Mouse (Mus musculus): ENCODE data around the gene Ttc21a. TPM values are rescaled to one million over a fixed set of nuclear protein-coding genes. Genes with fewer than 3 reads are reported as not detected.
A peak's percentile ranks its signal among the peaks of the same experiment; 100 is the strongest.

The Ttc21a gene
- polyA plus RNA-seq, 1 experiment = 2.0 TPM

- no peak for DNase-seq (ENCODE audit: low read depth)
Observed at GRCm38 (mm10) chr9:119975286-119975685, 37.9 kb downstream of the Ttc21a start.

DNA sequence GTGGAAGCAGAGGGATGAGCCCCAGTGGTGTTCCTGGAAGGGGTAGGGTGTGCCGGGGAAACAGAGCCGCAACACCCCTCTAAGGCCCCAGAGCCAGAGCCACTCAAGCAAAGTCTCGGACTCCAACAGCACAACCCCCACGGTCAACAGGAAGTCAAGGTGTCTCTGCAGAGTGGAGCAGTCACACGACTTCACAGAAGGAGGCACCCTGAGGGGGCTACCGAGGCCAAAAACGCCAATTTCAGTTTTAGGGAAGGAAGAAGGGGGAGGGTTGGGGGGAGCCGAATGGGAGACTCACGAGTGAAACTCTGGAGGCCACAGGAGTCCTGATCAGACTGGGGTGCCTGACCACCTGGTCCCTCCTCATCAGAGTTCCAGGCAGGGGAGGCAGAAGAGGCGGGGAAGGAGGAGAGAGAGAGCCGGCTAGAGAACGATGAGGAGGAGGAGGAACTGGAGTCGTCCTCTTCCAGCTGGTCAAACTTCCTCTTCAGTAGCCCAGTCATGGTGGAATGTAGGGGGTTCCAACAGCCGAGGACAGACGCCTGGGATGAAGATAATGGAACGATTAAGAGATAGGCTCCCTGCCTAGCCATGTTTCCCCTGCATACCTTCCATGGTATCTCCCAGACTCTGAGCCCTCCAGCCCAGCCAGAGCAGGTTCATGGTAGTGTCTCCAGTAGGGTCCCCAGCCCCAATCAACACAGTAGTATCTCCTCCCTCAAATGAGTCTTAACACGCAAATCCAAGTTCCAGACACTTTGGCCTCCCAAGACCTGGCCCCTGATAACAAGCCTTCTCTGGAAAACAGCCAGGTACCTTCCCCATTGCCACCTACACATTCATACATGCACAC lies 39.5 kb downstream of the Ttc21a start:
- no peak for DNase-seq (ENCODE audit: low read depth)

DNA sequence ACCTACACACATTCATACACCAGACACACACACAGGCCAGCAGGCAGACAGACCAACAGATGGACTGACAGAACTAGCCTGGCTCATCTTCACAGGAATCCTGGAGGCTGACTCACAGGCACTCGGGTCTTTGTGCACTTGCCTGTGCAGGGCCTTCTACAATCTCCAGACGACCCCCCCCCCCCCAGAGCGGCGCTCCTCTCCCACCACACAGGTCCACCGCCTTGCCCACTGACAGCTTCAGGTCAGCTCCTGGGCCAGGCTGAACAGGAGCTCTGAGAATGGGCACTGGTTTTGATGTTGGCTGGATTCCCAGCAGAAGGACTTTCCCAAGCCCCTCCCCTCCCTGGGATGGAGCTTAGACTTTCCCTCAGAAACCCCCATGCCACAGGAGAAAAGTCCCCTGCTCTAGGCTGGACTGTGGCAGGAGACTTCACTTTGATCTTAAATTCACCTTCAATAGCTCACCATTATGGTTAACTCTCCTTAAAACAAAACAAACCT lies 40.2 kb downstream of the Ttc21a start:
- DNase-seq (ENCODE audit: low read depth) = no peak

DNA sequence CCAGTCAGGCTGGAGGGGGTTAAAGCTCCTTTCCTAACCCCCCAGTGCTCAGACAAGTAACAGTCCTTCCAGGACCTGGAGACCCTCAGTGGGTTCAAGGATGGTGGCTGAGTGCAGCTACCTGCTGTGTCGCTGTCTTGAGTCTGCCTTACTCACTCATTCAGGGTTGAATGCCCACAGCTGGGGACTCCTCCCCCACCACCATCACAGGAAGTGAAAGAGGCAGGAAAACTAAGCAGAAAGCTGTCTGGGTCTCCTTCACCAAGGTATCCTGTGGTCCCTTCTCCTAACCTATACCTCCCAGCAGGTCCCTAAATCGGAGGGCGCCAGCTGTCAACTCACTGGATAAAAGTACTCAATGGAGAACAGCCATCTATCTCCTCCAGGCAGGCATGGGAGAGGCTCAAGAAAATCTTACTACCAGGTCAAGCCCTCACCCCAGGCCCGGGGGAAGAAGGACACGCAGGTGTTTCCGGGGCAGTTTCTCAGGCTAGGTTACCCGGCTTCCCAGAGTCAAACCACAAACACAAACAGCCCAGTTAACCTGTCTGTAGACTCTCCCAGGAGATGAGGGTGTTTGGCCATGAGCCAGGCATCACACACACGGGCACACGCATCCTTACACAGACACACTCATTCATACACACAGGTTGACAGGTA lies 40.9 kb downstream of the Ttc21a start:
- DNase-seq (ENCODE audit: low read depth) = no peak

DNA sequence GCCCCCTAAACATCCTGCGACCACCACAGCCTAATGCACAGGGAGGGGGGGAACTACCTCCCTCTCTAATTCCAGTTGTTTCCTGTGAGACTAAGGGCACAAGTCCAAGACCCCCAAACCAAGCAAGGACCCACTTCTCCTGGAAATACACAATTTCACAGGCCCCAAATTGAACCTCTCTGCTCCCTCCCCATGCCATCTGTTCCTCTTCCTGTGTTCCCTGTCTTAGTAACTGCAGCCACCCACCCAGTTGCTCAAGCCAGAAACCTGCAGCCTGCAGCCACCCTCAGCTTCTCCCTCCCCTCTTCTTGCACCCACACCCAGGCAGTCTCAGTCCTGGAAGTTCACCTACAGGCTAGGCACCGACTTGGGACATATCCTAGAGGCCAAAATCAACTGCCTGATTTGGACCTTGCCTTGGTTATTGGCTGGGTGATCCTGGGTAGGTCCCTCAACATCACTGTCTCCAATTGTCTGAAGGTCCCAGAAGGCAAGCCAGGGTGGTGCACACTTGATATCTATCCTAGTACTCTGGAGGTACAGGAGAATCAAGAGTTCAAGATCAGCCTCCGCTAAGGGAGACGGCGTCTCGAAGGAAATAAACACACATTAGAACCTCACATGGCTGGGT lies 41.5 kb downstream of the Ttc21a start:
- DNase-seq (ENCODE audit: low read depth) = no peak

GRCm38 (mm10) chr9:119979749-119980148 lies 42.3 kb downstream of the Ttc21a start:
- DNase-seq (ENCODE audit: low read depth) = no peak

GRCm38 (mm10) chr9:119980770-119981182 lies 43.4 kb downstream of the Ttc21a start:
- no peak for DNase-seq (ENCODE audit: low read depth)

- DNase-seq (ENCODE audit: low read depth) = no peak
Observed at GRCm38 (mm10) chr9:119981183-119982179, 44.1 kb downstream of the Ttc21a start.

DNA sequence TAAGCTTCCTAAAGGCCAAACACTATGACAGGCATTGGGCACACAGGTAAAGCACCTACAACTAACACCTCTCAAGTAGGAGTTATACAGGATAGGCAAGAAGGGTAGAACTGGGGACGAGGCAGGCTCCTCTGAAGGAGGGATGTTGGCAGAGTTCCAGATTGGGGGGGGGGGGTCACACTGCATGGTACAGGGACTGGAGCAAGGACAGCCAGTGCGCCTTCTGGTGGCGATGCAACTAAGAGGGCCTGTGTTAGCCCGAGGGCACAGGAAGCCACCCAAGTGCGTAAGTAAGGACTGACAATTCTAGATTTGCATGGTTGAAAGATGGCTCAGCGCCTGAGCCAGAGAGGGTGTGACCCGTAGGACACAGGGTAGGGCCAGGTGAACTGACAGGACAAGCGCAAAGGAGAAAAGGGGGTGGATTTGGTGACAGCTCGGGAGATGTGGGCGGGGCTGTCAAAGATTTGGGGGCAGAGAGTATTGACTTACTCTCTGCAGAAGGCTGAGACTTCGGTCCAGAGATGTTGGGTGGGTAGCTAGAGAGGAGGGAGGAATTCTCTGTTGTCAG lies 44.9 kb downstream of the Ttc21a start:
- DNase-seq (ENCODE audit: low read depth) = peak; percentile 63

DNA sequence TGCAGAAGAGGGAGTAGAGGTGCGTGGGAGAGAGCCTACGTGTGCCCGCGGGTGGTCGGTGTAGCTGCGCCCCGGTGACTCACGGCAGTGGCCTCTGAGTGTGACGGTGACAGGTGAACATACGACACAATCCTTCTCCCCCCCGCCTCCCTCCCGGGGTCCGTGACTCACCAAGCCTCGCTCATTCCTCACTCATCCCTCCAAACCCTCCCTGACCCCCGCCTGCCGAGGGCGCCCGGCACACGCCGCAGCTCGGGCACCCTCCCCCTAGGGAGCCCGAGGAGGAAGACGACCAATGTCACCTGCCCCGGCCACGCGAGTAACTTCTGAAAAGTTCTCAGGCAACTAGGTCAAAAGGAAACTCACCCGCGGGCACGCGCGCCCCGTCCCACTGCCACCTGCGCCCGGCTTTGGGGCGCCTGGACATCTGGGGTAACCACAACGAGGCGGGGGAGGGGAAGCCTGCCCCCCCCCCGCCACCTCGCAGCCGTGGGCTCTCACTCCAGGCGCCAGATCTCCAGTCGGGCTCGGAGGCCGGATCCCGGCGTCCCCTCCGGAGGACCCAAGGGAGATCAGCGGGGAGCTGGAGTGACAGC lies 45.6 kb downstream of the Ttc21a start:
- no peak for DNase-seq (ENCODE audit: low read depth)

DNA sequence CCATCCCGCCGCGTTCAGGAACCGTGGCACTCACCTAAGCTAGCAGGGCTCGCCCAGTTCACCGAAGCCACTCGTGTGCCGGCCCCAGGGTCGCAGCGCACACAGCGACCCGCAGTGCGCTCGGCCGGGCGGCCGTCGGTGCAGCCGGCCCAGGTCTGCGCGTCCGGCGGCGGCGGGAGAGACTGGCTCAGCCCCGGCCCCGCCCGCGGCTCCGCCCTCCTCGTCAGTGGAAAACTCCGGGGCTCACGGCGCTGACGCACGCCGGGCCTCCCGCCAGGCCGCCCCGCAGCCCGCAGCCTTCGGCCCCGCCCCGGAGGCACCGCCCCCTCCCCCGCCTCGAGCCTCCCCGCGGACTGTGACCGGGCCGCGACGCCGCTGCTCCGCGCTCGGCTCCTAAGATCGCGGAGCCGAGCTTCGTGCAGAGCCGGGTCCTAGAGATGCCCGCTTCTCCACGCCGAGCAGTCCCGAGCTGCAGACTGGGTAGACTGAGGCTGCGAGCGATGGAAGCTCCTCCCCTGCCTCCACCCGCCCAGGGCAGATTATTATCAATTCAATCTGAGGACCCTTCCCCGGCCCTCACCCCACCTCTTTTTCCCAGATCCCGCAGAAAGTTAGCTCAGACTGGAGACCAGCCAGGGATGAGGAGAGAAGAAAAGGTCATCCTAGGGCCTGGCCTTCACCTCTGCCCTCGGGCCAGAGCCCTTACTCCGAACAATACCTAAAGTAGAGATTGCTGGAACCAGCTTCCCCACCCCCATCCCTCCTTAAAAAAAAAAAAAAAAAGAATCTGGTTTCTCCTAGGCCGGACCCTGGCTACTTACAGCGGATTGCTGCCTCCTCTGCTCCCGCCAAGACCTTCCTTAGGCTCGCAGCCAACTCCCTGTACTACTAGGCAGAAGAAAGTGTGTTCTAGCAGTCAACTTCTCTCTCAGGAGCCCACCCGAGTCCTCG lies 46.5 kb downstream of the Ttc21a start:
- no peak for DNase-seq (ENCODE audit: low read depth)

GRCm38 (mm10) chr9:119984536-119985011 lies 47.2 kb downstream of the Ttc21a start, which contains the start of gene Csrnp1:
TSS of gene Csrnp1 (minus strand) at chr9:119984658.
- no peak for DNase-seq (ENCODE audit: low read depth)

DNA sequence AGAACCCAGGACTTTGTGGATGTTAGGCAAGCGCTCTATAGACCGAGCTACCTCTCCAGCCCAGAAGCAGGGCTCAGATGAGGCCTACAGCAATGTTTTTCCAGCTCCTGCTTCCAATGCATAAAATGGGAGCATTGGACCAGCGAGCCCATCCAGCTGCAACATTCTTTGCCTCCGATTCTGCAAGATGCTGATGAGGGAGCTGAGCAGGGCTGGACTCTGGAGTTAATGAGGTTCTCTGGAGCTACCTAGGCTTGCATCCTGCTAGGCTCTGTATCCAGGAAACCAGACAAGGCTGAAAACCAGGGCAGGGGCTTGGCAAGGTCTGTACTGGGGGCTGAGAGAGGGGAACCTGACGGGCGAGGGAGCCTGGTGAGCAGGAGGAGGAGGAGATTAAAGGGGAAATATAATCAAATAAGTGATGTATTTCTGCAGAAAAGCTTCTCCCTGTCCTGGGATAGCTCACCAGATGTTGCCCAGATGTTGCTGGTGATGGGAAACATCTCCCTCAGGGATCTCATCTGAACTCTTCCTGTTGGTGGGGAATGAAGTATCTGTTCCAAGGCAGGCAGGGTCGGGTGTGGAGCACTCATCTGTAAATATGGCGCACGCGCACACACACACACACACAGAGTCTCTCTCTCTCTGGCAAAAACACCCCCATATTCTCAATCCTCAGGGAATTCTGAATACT lies 48.6 kb downstream of the Ttc21a start:
- no peak for DNase-seq (ENCODE audit: low read depth)

DNA sequence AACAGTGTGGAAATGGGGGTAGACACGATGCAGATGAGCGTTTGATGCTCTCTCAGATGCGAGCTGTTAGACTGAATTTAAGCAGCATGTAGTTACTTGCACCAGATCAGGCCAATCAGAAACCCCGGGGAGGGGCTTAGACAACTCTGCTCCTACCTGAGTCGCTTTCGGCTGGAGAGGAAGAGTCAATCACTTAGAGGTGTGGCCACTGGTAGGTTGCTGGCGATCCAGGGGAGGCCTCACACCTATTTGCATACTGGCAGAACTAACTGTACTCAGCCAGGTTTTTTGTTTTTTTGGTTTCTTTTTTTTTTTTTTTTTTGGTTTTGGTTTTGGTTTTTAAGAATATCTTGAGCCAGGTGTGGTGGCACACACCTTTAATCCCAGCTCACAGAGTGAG lies 50.9 kb downstream of the Ttc21a start:
- no peak for DNase-seq (ENCODE audit: low read depth)

DNA sequence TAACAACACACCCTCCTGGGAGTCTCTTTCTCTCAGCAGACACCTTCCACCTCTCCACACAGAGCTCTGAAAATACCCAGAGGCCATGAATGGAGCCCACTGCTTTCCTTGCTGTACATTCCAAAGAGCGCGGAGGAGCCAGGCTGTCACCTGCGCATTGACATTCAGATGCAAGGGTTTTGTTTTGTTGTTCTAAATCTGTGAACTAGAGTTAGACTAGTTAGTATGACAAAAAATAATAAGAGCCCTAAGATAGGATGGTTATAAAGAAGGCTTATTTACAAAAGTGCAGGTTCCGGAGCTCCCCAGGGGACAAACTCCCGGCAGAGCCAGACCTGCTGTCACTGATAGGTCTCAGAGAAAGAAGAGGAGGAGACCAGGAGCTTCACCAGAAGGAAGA lies 53.9 kb downstream of the Ttc21a start:
- no peak for DNase-seq (ENCODE audit: low read depth)

DNA sequence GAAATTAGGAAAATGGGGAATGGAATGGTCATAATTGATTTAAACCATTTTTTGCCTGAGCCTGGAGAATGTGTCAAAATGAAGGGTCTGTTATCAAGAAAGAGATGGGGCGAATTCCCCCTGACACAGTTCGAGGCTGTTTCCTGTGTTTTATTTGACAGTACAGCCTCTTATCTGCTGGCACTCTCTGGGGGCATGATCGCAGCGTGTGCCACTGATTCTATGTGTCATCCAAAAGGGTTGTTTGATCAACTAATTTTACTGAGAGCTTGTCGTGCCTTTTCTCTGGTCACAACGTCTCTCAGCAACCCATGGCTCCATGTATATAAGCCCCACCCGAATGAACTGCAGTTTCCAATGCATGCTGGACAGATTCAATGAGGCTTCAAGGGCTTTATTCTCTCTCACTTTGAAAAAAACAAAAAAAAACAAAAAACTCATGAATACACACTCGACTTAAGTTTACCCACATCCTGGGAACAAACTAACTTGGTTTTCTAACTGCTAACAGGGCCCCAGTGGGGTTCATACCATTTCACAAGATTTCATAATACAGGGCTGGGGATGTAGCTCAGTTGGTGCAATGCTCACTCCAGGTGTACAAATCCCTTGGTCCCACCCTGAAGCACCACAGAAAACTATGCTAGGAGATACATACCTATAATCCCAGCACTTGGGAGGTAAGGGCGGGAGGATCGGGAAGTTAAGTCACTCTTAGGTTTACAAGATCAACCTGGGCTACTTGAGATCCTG lies 55.9 kb downstream of the Ttc21a start:
- no peak for DNase-seq (ENCODE audit: low read depth)

GRCm38 (mm10) chr9:119994207-119994606 lies 56.8 kb downstream of the Ttc21a start:
- no peak for DNase-seq (ENCODE audit: low read depth)

- DNase-seq (ENCODE audit: low read depth) = no peak
Observed at GRCm38 (mm10) chr9:119996080-119996479, 58.7 kb downstream of the Ttc21a start.
